Mouse (Mus musculus) ovary, adult 18-20 months (tissue): ENCODE data around the gene Hrh3.
A peak's percentile ranks its signal among the peaks of the same experiment; 100 is the strongest.

Source experiments
- DNase-seq: peaks from one replicate; pipeline ENCODE4 v3.0.0; 2022; ENCODE audit warnings: low spot score, mixed read lengths

Gene Hrh3

GRCm38 (mm10) chr2:180105441-180106190, 1.3 kb upstream of the Hrh3 start:
- DNase-seq, result no peak

DNA sequence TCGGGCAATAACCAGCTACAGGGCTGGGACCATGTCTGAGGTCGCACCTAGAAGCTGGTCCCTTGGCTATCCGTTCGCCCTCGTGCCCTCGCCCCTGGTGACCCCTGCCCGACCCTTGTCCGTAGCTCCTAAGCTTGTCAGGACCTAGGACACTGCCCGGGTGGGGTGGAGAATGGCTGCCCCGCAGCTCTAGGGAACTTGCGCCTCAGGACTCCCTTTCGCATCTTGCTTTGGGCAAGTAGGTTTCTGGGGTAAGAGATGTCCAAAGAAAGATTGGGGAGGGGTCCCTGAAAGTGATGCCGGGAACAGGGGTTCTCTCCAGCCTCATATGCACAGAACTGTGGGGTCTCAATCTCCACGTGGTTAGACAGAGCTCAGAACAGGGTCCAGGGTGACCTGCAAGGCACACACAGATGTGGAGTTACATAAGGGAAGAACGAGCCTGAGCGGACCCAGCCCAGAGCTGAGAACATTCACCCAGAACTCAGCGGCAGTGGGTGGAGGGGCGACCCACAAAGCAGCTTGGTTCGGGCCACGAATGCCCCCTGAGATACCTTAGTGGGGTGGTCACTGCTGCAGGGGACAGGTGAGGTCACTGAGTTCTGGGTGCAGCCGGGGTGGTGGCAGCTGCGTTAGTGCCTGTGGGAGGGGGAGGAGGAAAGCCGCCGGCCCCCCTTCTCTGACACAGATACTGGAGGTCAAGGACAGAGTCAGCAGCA, 530 bp upstream of the Hrh3 start:
- DNase-seq, result no peak

- DNase-seq, result no peak
Observed at GRCm38 (mm10) chr2:180103151-180103977, 924 bp downstream of the Hrh3 start.

DNA sequence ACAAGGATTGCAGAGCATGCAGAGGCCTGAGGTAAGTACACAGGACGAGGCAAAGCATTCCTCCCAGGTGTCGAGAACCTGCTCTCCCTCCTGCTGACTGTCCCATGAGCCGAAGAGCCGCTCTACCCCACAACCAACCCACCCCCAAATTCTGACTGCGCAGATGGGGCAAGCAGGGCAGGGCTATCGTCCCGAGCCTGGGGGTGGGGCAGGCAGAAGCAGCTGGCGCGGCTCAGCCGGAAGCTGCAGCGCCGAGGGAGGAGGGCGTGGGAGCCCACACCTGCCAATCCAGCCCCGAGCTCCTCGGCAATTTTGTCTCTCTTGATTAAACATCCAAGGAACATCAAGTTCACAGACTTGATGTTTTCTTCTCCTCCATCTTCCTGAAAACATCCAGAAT, 4.8 kb downstream of the Hrh3 start:
- no peak for DNase-seq

DNA sequence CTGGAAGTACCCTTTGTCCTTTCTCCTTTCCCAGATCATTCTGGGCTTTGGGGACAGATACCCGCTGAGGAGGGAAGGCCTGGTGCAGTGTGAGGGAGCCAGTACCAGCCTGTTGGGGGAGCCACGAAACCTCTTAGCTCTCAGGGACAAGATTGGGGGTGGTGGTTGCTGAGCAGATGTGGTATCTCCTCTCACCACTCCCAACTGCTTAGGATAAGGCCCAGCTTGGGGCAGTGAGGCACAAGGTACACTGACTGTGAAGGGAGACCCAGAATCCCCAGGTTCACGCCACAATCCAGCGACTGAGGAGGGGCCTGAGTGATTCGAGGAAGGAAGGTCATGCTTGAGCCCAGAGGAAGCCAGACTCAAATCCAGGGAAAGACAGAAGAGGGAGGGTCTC, 6.1 kb downstream of the Hrh3 start:
- DNase-seq, result no peak

DNA sequence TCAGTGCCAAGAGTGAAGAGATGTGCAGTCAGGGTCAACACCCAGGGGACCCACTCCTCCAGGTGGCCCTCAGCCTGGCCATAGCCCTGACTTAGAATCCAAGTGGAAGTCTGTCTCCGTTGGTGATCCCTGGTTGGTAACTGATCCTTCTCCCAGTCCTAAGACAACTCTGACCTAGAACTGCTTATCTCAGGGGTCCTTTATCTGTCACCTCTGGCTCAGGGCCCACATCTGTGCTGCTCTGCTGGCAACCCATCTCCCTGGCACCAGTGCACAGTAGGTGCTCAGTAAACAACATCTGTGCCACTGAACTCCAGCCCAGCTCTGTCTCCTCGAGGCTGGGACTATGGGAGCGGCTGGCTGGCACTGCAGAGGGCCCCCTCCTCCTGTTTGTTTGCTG, 6.7 kb downstream of the Hrh3 start:
- no peak for DNase-seq

GRCm38 (mm10) chr2:180095711-180096110, 8.6 kb downstream of the Hrh3 start:
- DNase-seq, result no peak

DNA sequence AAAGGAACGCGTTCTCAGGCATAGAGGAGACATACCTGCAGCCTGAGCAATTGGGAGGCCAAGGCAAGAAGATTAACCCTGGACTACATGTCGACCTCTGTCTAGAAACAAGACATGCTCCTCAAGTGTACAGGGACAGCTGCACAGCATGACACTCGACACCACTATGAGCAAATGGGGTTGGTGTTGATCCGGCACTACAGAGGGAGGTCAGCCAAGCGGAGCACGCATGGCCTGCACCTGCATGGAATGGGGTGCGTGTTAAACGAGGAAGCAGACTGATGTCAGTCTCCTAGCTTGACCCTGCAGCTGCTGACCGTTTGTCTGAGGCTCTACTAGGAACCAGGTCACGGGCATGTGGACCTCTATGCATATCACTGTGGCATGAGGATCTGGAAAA, 14.0 kb downstream of the Hrh3 start:
- DNase-seq, result no peak

GRCm38 (mm10) chr2:180087472-180087871, 16.8 kb downstream of the Hrh3 start:
- no peak for DNase-seq

DNA sequence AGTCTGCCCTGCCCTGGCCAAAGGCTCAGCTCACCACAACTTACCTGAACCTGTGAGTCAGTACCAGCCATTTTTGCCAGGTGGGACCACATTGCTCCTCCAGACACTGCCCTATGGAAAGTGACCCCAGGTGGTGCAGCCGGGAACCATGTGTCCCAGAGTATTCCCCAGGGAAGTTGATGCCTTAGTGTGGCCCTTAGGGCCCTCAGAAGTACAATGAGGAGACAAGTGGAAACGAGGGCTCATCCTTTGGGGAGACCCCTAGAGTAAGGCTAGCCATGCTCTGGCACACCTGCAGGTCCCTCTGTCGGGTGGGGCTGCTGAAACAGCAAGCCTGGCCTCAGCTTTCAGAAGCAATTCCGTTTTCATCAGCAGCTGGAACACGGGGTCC, 17.7 kb downstream of the Hrh3 start:
- DNase-seq, result no peak

DNA sequence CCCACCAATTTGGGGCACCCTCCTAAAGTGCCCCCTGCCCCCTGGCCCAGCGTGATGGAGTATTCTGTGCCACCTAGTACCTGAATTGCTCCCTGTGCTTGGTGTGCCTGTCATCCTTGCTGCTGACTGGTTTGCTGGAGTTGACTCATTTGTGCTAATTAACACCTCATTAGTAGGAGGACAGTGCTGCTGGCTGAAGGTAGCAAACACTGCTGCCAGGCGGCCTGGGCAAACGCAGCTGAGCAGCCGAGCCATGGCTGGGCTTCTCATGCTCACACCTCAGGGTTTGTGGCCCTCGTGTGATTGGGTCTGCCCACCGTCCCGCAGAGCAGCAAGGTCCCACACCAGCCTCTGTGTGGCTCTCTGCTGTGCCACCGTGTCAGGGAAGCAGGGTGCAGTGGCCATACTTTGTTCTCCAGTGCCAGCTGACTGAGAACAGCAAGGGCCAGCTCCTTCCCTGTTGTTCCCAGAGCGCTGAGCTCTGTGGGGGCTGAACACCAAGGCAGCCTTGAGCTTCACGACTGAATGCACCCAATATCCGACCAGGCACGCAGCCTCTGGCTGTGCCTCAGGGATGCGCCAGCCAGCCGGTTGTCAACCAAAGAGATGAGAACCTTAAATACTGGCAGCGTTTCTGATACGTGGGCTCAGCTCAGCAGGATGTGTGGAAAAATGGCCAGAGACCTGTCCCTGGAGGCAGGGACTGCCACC, 18.2 kb downstream of the Hrh3 start:
- no peak for DNase-seq

DNA sequence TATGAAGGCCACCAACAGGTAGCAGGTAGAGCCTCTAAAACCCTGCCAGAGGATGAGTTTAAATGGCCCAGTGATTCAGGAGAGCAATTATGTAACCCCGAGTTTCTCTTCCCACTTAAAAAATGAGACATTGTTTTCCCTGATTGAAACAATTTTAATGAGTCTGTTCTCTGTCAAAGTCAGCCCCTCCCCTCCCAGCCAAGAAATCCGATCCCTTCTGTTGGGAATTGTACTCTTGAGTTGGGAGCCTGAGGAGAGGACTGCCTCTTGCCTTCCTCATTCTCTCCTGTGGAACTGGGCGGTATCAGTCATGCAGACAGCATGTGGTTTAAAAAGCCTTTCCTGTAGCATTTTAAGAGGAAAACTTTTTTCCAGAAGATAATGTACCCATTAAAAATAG, 19.7 kb downstream of the Hrh3 start:
- DNase-seq, result no peak

GRCm38 (mm10) chr2:180083063-180083462, 21.2 kb downstream of the Hrh3 start:
- no peak for DNase-seq

GRCm38 (mm10) chr2:180080680-180081079, 23.6 kb downstream of the Hrh3 start:
- DNase-seq, result no peak

- no peak for DNase-seq
Observed at GRCm38 (mm10) chr2:180077622-180078021, 26.7 kb downstream of the Hrh3 start.

GRCm38 (mm10) chr2:180072886-180073285, 31.4 kb downstream of the Hrh3 start:
- no peak for DNase-seq

DNA sequence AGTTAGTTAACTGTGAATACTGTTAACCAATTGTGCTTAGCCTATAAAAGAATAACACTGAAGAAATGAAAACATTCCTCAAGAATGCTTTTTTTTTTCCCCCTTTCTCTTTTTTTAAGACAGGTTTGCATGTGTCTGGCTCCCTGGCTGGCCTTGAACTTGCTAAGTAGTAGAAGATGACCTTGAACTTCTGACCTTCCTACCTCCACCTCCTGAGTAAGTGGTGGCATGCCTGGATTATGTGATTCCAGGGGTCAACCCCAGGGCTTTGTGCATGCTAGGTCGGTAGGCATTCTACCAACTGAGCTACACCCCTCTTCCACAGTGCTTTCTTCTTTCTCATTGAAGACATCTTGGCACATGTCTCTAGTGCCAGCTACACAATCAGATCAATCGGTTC, 32.6 kb downstream of the Hrh3 start:
- DNase-seq, result no peak

GRCm38 (mm10) chr2:180070481-180071453, 33.5 kb downstream of the Hrh3 start, which contains the start of gene Mtg2:
TSS of gene Mtg2 (plus strand) at chr2:180070588.
- DNase-seq, result peak; percentile 89

DNA sequence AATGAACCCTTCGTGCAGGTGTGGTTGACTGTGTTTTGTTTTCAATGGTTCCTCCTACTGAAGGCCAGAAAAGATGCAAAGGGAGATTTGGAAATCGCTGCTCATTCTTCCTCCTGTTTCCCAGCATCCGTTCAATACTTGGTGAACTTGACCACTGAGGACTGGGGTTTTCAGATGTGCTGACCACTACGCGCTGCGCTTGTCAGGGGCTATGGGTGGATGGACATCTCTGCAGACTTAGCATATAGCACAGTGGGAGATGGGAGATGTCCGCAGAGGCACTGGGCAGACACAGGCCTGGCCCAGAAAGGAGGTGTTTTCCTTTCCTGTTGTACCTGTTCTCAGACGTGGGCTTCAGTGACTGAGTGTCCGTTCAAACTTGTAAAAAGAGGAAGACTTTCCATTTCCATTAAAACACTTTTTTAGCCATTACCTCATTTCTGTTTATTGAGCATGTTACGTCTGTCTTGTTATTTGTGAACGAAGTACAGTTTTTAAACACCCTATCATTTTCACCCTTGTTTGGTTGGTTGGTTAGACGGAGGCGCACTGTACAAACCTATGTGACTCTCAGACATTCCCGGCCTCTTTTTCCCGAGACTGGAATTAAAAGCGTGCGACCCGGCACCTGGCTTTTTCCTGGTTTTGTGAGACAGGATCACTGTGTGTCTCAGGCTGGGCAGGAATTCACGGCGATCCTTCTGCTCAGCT, 34.4 kb downstream of the Hrh3 start:
- no peak for DNase-seq
